Mouse (Mus musculus) MEL (cell line): ENCODE data around the gene P3h3. TPM values are rescaled to one million over a fixed set of nuclear protein-coding genes. Genes with fewer than 3 reads are reported as not detected.

ENCODE experiments used
- DNase-seq: peaks from one replicate; pipeline ENCODE4 v3.0.0; 2011; ENCODE audit warnings: low read depth, low spot score
- H3K27ac ChIP-seq: 2 replicates; pipeline ENCODE4 v1.5.1; 2012; ENCODE audit warnings: low read depth, mild to moderate bottlenecking, control low read depth, low read length, moderate library complexity; ENCODE audit not compliant: control insufficient read depth
- H3K27me3 ChIP-seq, 2 experiments: fragments of 150-350 bp in 1 of 2; sonication (generic) in 1 of 2; 2 replicates each; pipeline ENCODE4 v1.6.1; 2012; ENCODE audit warnings: low read length in 2 of 2, mild to moderate bottlenecking in 2 of 2, improper control_type of control experiment in 1 of 2, moderate library complexity in 1 of 2; ENCODE audit not compliant: insufficient read depth in 2 of 2, control insufficient read depth in 1 of 2
- H3K36me3 ChIP-seq, 2 experiments: 2 replicates each; pipeline ENCODE4 v1.6.1; 2012 to 2014; ENCODE audit warnings: low read length in 2 of 2, improper control_type of control experiment in 1 of 2, inconsistent platforms in 1 of 2, mild to moderate bottlenecking in 1 of 2; ENCODE audit not compliant: insufficient read depth in 2 of 2, control insufficient read depth in 1 of 2
- H3K4me1 ChIP-seq, 2 experiments: fragments of 150-350 bp in 1 of 2; sonication (generic) in 1 of 2; 2 replicates each; pipeline ENCODE4 v1.6.1; 2012; ENCODE audit warnings: low read length in 2 of 2, improper control_type of control experiment in 1 of 2, mild to moderate bottlenecking in 1 of 2; ENCODE audit not compliant: insufficient read depth in 2 of 2, control insufficient read depth in 1 of 2
- H3K4me3 ChIP-seq, 2 experiments: fragments of 150-350 bp in 1 of 2; sonication (generic) in 1 of 2; 2 replicates each; pipeline ENCODE4 v1.5.1; 2012; ENCODE audit warnings: low read depth in 2 of 2, low read length in 2 of 2, mild to moderate bottlenecking in 2 of 2, moderate library complexity in 2 of 2, control low read depth in 1 of 2, improper control_type of control experiment in 1 of 2; ENCODE audit not compliant: control insufficient read depth in 1 of 2, insufficient read depth in 1 of 2
- H3K79me2 ChIP-seq: 2 replicates; pipeline ENCODE4 v1.6.1; 2012; ENCODE audit warnings: mild to moderate bottlenecking, low read length, moderate library complexity; ENCODE audit not compliant: control insufficient read depth, poor library complexity, insufficient read depth
- H3K9ac ChIP-seq: 2 replicates; pipeline ENCODE4 v1.6.1; 2012; ENCODE audit warnings: low read depth, mild to moderate bottlenecking, control low read depth, low read length, moderate library complexity; ENCODE audit not compliant: control insufficient read depth, poor library complexity, severe bottlenecking
- H3K9me3 ChIP-seq: fragments of 150-350 bp; sonication (generic); replicated peaks from 2 replicates; pipeline ENCODE4 v1.6.1; 2012; ENCODE audit warnings: mild to moderate bottlenecking, low read length, improper control_type of control experiment, moderate library complexity; ENCODE audit not compliant: insufficient read depth
- CHD1 ChIP-seq: IDR thresholded peaks from 2 replicates; pipeline ENCODE4 v1.6.1; 2012; ENCODE audit warnings: low read depth, mild to moderate bottlenecking, inconsistent platforms, low read length, improper control_type of control experiment
- CHD2 ChIP-seq: IDR thresholded peaks from 2 replicates; pipeline ENCODE4 v1.6.1; 2011; ENCODE audit warnings: low read length, improper control_type of control experiment
- CTCF ChIP-seq, 3 experiments: IDR thresholded peaks in 2 of 3; conservative IDR thresholded peaks in 1 of 3; 2 replicates each; pipeline ENCODE4 v1.5.1; 2011 to 2012; ENCODE audit warnings: low read length in 3 of 3, low read depth in 2 of 3, mild to moderate bottlenecking in 2 of 3, improper control_type of control experiment in 1 of 3, inconsistent platforms in 1 of 3, mixed read lengths in 1 of 3, moderate library complexity in 1 of 3; ENCODE audit not compliant: control insufficient read depth in 1 of 3, insufficient read depth in 1 of 3, poor library complexity in 1 of 3, severe bottlenecking in 1 of 3
- E2F4 ChIP-seq: IDR thresholded peaks from 2 replicates; pipeline ENCODE4 v1.6.1; 2011; ENCODE audit warnings: low read depth, low read length, improper control_type of control experiment, borderline replicate concordance
- ELF1 ChIP-seq: IDR thresholded peaks from 2 replicates; pipeline ENCODE4 v1.6.1; 2014; ENCODE audit warnings: low read depth, mild to moderate bottlenecking, inconsistent platforms, low read length, improper control_type of control experiment, moderate library complexity
- EP300 ChIP-seq, 2 experiments: IDR thresholded peaks; 2 replicates each; pipeline ENCODE4 v1.6.1; 2011; ENCODE audit warnings: improper control_type of control experiment in 2 of 2, low read length in 2 of 2, low read depth in 1 of 2, mild to moderate bottlenecking in 1 of 2
- ETS1 ChIP-seq: IDR thresholded peaks from 2 replicates; pipeline ENCODE4 v1.6.1; 2012; ENCODE audit warnings: low read depth, mild to moderate bottlenecking, inconsistent platforms, low read length, improper control_type of control experiment, moderate library complexity
- GABPA ChIP-seq: IDR thresholded peaks from 2 replicates; pipeline ENCODE4 v1.6.1; 2012; ENCODE audit warnings: low read depth, mild to moderate bottlenecking, inconsistent platforms, low read length, improper control_type of control experiment, moderate library complexity
- GATA1 ChIP-seq: IDR thresholded peaks from 2 replicates; pipeline ENCODE4 v1.6.1; 2011; ENCODE audit warnings: low read depth, low read length, improper control_type of control experiment
- HCFC1 ChIP-seq: IDR thresholded peaks from 2 replicates; pipeline ENCODE4 v1.6.1; 2012; ENCODE audit warnings: low read depth, mild to moderate bottlenecking, inconsistent platforms, low read length, improper control_type of control experiment, moderate library complexity
- JUND ChIP-seq: IDR thresholded peaks from 2 replicates; pipeline ENCODE4 v1.6.1; 2011; ENCODE audit warnings: low read depth, mild to moderate bottlenecking, improper control_type of control experiment, low read length
- KAT2A ChIP-seq: conservative IDR thresholded peaks from 2 replicates; pipeline ENCODE4 v1.6.1; 2012; ENCODE audit warnings: low read depth, low read length, improper control_type of control experiment, inconsistent platforms
- MAX ChIP-seq: IDR thresholded peaks from 2 replicates; pipeline ENCODE4 v1.6.1; 2011; ENCODE audit warnings: low read length, improper control_type of control experiment
- MEF2A ChIP-seq: IDR thresholded peaks from 2 replicates; pipeline ENCODE4 v1.6.1; 2014; ENCODE audit warnings: low read depth, mild to moderate bottlenecking, inconsistent platforms, low read length, improper control_type of control experiment; ENCODE audit not compliant: poor library complexity, insufficient replicate concordance, severe bottlenecking; ENCODE audit errors: extremely low read depth
- MYB ChIP-seq: IDR thresholded peaks from 2 replicates; pipeline ENCODE4 v1.6.1; 2011; ENCODE audit warnings: mild to moderate bottlenecking, low read depth, low read length, improper control_type of control experiment
- NELFE ChIP-seq: IDR thresholded peaks from 2 replicates; pipeline ENCODE4 v1.6.1; 2011; ENCODE audit warnings: low read depth, low read length, improper control_type of control experiment
- POLR2AphosphoS5 ChIP-seq: IDR thresholded peaks from 2 replicates; pipeline ENCODE4 v1.6.1; 2012; ENCODE audit warnings: low read depth, borderline replicate concordance, mild to moderate bottlenecking, inconsistent platforms, low read length, moderate library complexity, mixed read lengths
- RAD21 ChIP-seq: IDR thresholded peaks from 2 replicates; pipeline ENCODE4 v1.6.1; 2011; ENCODE audit warnings: mild to moderate bottlenecking, low read depth, low read length, improper control_type of control experiment
- SMC3 ChIP-seq: IDR thresholded peaks from 2 replicates; pipeline ENCODE4 v1.6.1; 2011; ENCODE audit warnings: low read depth, low read length, improper control_type of control experiment
- TAL1 ChIP-seq: IDR thresholded peaks from 2 replicates; pipeline ENCODE4 v1.6.1; 2012; ENCODE audit warnings: mild to moderate bottlenecking, inconsistent platforms, low read length, moderate library complexity, mixed read lengths
- USF1 ChIP-seq: IDR thresholded peaks from 2 replicates; pipeline ENCODE4 v1.6.1; 2014; ENCODE audit warnings: low read depth, mild to moderate bottlenecking, inconsistent platforms, low read length, improper control_type of control experiment, moderate library complexity
- USF2 ChIP-seq, 2 experiments: IDR thresholded peaks; 2 replicates each; pipeline ENCODE4 v1.6.1; 2011 to 2012; ENCODE audit warnings: improper control_type of control experiment in 2 of 2, low read length in 2 of 2, borderline replicate concordance in 1 of 2, inconsistent platforms in 1 of 2, low read depth in 1 of 2, mild to moderate bottlenecking in 1 of 2; ENCODE audit not compliant: insufficient read depth in 1 of 2
- ZC3H11A ChIP-seq: IDR thresholded peaks from 2 replicates; pipeline ENCODE4 v1.6.1; 2012; ENCODE audit warnings: low read depth, mild to moderate bottlenecking, inconsistent platforms, low read length, improper control_type of control experiment
- ZKSCAN1 ChIP-seq: IDR thresholded peaks from 2 replicates; pipeline ENCODE4 v1.6.1; 2012; ENCODE audit warnings: low read depth, mild to moderate bottlenecking, inconsistent platforms, low read length, improper control_type of control experiment, moderate library complexity
- ZMIZ1 ChIP-seq: IDR thresholded peaks from 2 replicates; pipeline ENCODE4 v1.6.1; 2012; ENCODE audit warnings: low read depth, mild to moderate bottlenecking, inconsistent platforms, low read length, improper control_type of control experiment, moderate library complexity
- polyA plus RNA-seq, 2 experiments: library from polyadenylated mRNA; stranded (reverse) in 1 of 2; unstranded in 1 of 2; fragments of >175 nt in 1 of 2; fragments of >200 nt in 1 of 2; gene quantifications; 2 replicates each; pipeline versions ENCODE4 v1.2.1 to v1.2.4; 2012; ENCODE audit warnings: low replicate concordance in 2 of 2, low read depth in 1 of 2; ENCODE audit not compliant: insufficient read length in 2 of 2, insufficient read depth in 1 of 2, missing spikeins in 1 of 2
- total RNA-seq: library from RNA; depleted of rRNA; stranded (reverse); fragments of 300-350 nt; gene quantifications from 2 replicates; pipeline ENCODE4 v1.2.3, GENCODE M21; 2012

Gene P3h3
- total and polyA plus RNA-seq, 3 experiments, result 0.23 to 2.1 TPM; not detected in 1

DNA sequence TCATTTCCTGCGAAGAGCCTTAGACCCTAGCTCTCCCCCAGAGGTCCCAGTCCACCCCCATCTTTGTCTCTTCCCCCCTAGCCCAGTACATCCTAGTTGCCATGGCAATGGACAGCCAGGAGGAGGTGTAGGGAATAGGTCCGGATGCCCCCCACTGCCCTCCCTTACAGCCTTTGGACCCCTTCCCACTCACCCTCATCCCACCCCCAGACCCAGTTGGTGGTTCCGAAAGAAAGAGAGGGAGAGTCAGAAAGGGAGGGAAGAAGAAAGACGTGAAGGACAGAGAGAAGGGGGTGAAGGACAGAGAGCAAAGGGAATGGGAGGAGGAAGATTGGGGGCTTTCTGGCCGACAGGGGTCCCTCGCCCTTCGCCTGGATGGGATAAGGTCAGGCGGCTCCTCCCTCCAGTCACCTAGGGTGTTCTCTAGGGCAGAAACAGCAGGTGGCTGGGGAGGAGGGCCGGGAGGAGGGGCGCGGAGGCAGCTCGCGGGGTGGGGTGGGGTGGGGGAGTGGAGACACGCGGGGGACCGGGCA, 5.6 kb upstream of the P3h3 start:
- no peak for DNase-seq
- Histone ChIP-seq H3K27ac (no peak overlapping the region), H3K9me3 (no peaks in the 10 kb centered on the region), H3K4me3 (peak overlapping the region; percentile 45 to 79; a peak in 3 of 4 replicates), H3K4me1 (no peaks in the 10 kb centered on the region; a peak in 2 of 4 replicates), H3K27me3 (peaks cover 10 to 14% of the 10 kb centered on the region in 2 experiments), H3K79me2 (no peaks in the 10 kb centered on the region), H3K9ac (peak overlapping the region; percentile 11; the same call in 1 of the 2 replicates), H3K36me3 (no peaks in the 10 kb centered on the region)
- TF ChIP-seq RAD21 (no peak), ETS1 (no peak), MYB (no peak), MAX (no peak), HCFC1 (no peak), USF2 (IDR thresholded peaks at IDR 0.05; ENCODE audit: borderline replicate concordance in 1 of 2, insufficient read depth in 1 of 2, low read depth in 1 of 2, low read length in 2 of 2) (no peak), KAT2A (no peak), ZKSCAN1 (no peak), JUND (no peak), ZMIZ1 (no peak), GATA1 (no peak), TAL1 (no peak), USF1 (no peak), ELF1 (no peak), E2F4 (no peak), GABPA (no peak), POLR2AphosphoS5 (no peak), CHD1 (no peak)

GRCm38 (mm10) chr6:124862406-124863124, 5.0 kb upstream of the P3h3 start:
- Histone ChIP-seq H3K4me3 (no peak overlapping the region), H3K27ac (no peak overlapping the region), H3K9ac (no peak overlapping the region), H3K36me3 (no peaks in the 10 kb centered on the region), H3K79me2 (no peaks in the 10 kb centered on the region), H3K27me3 (peaks cover 7 to 14% of the 10 kb centered on the region in 2 experiments)
- no peak for DNase-seq
- TF ChIP-seq ETS1 (no peak), ZC3H11A (no peak), RAD21 (no peak), CHD2 (no peak), SMC3 (no peak), CTCF (IDR thresholded peaks at IDR 0.05 in 2 of 3, conservative IDR thresholded peaks at IDR 0.05 in 1 of 3; ENCODE audit: control insufficient read depth in 1 of 3, insufficient read depth in 1 of 3, low read depth in 2 of 3, low read length in 3 of 3, poor library complexity in 1 of 3, severe bottlenecking in 1 of 3) (no peak), KAT2A (no peak), MEF2A (no peak), EP300 (IDR thresholded peaks at IDR 0.05; ENCODE audit: low read depth in 1 of 2, low read length in 2 of 2) (no peak), NELFE (no peak)
- TF ChIP-seq, all 39 proteins: peak for 0
- Histone ChIP-seq H3K9me3 (no peaks in the 10 kb centered on the region), H3K4me1 (no peaks in the 10 kb centered on the region; a peak in 2 of 4 replicates)
